In the genomic region with DNA sequence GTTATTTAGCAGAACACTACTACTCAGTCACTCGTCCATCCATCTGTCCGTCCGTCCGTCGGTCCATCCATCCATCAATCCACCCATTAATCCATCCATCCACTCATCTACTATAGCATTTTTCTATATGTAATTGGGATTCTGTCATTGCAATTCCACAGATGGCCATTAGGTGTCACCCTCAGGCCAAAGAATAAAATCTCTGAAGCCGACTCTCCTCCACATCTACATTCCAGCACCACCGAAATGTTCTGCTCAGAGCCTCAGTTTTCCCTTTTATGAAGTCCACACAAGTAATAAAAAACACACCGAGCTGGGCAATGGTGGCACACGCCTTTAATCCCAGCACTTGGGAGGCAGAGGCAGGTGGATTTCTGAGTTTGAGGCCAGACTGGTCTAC, we compare ENCODE assay signal across 9 mouse cellular contexts. TPM values are rescaled to one million over a fixed set of nuclear protein-coding genes. Genes with fewer than 3 reads are reported as not detected.
DNase-seq lines count a peak whose midpoint lies in the region; ATAC-seq and TF ChIP-seq lines count a peak whose summit lies in the region.
"Had no signal": no experiment of that assay in that cellular context is flagged by ENCODE, and none has a peak within 500 bp of the region (broad histone marks: within the 10 kb centered on the region; RNA-seq: fewer than 3 reads in every experiment).

No protein-coding gene starts in this region.

- peak overlapping the region; percentile 73 for H3K9ac ChIP-seq in heart, embryonic 13.5 days
- H3K9ac ChIP-seq in lung, postnatal 0 days (replicated peaks; ENCODE audit: low read depth): no peak overlapping the region
- H3K9ac ChIP-seq: hindbrain, embryonic 15.5 days had no signal

- H3K27ac ChIP-seq in left cerebral cortex, adult 2 months: no peak overlapping the region
- H3K27ac ChIP-seq in heart, embryonic 13.5 days (replicated peaks): peak overlapping the region; percentile 96
- H3K27ac ChIP-seq in lung, postnatal 0 days (ENCODE audit: low read length): no peak overlapping the region
- H3K27ac ChIP-seq: hindbrain, embryonic 15.5 days had no signal

- peaks cover 71% of the 10 kb centered on the region for H3K4me1 ChIP-seq in heart, embryonic 13.5 days
- H3K4me1 ChIP-seq in lung, postnatal 0 days (ENCODE audit: insufficient read depth, low read depth, low read length): no peaks in the 10 kb centered on the region

- no peaks in the 10 kb centered on the region for H3K9me3 ChIP-seq in heart, embryonic 13.5 days
- H3K9me3 ChIP-seq in lung, postnatal 0 days (ENCODE audit: low read length): no peaks in the 10 kb centered on the region
- H3K9me3 ChIP-seq: hindbrain, embryonic 15.5 days had no signal

- peaks cover 44% of the 10 kb centered on the region for H3K27me3 ChIP-seq in heart, embryonic 13.5 days (replicated peaks)
- H3K27me3 ChIP-seq in lung, postnatal 0 days (replicated peaks; ENCODE audit: insufficient read depth, low read length): peaks cover 9% of the 10 kb centered on the region; the same call in 1 of the 2 replicates

- DNase-seq in adrenal gland, adult 2 months: peak; percentile 42
- DNase-seq in adrenal gland, postnatal 4 days (ENCODE audit: low spot score in 2 of 2): no peak
- DNase-seq in left cerebral cortex, adult 2 months (ENCODE audit: extremely low spot score in 1 of 2, low spot score in 2 of 2): peak; percentile 63 to 70
- no peak for DNase-seq in left cerebral cortex, adult 8-10 months (ENCODE audit: low spot score in 2 of 2)
- peak; percentile 25 to 40 for DNase-seq in adrenal gland, postnatal 36 days
- DNase-seq in lung, postnatal 0 days (ENCODE audit: low spot score): peak; percentile 79
- DNase-seq in testis, postnatal 10 days (ENCODE audit: low spot score): peak; percentile 71

- WGBS in heart, embryonic 13.5 days: 4% methylated on average over 9 of the region's 9 CpGs
- under 1% methylated on average over 9 of the region's 9 CpGs for WGBS in lung, postnatal 0 days

- H3K4me3 ChIP-seq in left cerebral cortex, adult 2 months: no peak overlapping the region
- no peak overlapping the region for H3K4me3 ChIP-seq in heart, embryonic 13.5 days
- H3K4me3 ChIP-seq in lung, postnatal 0 days (ENCODE audit: low read depth, low read length): no peak overlapping the region
- H3K4me3 ChIP-seq: hindbrain, embryonic 15.5 days had no signal

- H3K36me3 ChIP-seq in heart, embryonic 13.5 days: no peaks in the 10 kb centered on the region
- H3K36me3 ChIP-seq in lung, postnatal 0 days (ENCODE audit: insufficient read depth, low read length): no peaks in the 10 kb centered on the region
- H3K36me3 ChIP-seq: hindbrain, embryonic 15.5 days had no signal

- TF ChIP-seq CTCF in left cerebral cortex, adult 2 months (IDR thresholded peaks at IDR 0.05): peak; percentile 85
- TF ChIP-seq CTCF in lung, postnatal 0 days (IDR thresholded peaks at IDR 0.05): peak; percentile 88

- peak overlapping the region; percentile 75 for H3K4me2 ChIP-seq in heart, embryonic 13.5 days
- H3K4me2 ChIP-seq in lung, postnatal 0 days (replicated peaks; ENCODE audit: low read depth, low read length): no peak overlapping the region
- H3K4me2 ChIP-seq: hindbrain, embryonic 15.5 days had no signal

- intact Hi-C loops in left cerebral cortex, adult 2 months (cut with DNase I): loop anchor here (2.0 to 5.0 kb wide), 4 partner anchors 19 to 254 kb away; a partner anchor contains a TSS

- TF ChIP-seq EP300 in lung, postnatal 0 days (IDR thresholded peaks at IDR 0.05): no peak

- no peak for ATAC-seq in heart, embryonic 13.5 days (ENCODE audit: extremely low read depth, insufficient number of reproducible peaks, low FRiP score, low TSS enrichment)
- no peak for ATAC-seq in lung, postnatal 0 days

RNA-seq across cellular contexts. Expression of a gene that starts 3.6 kb away (rescaled TPM):
- total RNA-seq in adrenal gland, adult 2 months (2021): not detected
- not detected in 2 replicates for polyA plus RNA-seq in adrenal gland, adult 2 months (2012; rRNA removed)
- under 1 TPM in 1 of 2 experiments, not detected in 1; 0.20 TPM for total RNA-seq in adrenal gland, postnatal 4 days (2021)
- total RNA-seq in left cerebral cortex, adult 2 months (2021): under 1 TPM in 1 of 2 experiments, not detected in 1; 0.42 TPM
- total RNA-seq in left cerebral cortex, adult 8-10 months (2022): under 1 TPM in 1 of 4 experiments, not detected in 3; 0.18 TPM
- not detected for total RNA-seq in adrenal gland, postnatal 36 days (2021)
- polyA plus RNA-seq in heart, embryonic 13.5 days (2015; fragmentation: Nextera tagmentation; extraction: Ambion mirVana): 5.2 and 6.1 TPM in 2 replicates
- polyA plus RNA-seq in lung, postnatal 0 days (2015; fragmentation: Nextera tagmentation; extraction: Ambion mirVana): 0.80 and 0.92 TPM in 2 replicates
- polyA plus RNA-seq: hindbrain, embryonic 15.5 days had no signal

RNA-seq across cellular contexts. Expression of a gene that starts 14.6 kb away (rescaled TPM):
- not detected for total RNA-seq in adrenal gland, adult 2 months (2021)
- 0.12 TPM in 1 of 2 replicates, not detected in the other for polyA plus RNA-seq in adrenal gland, adult 2 months (2012; rRNA removed)
- not detected for total RNA-seq in adrenal gland, postnatal 4 days (2021)
- total RNA-seq in left cerebral cortex, adult 2 months (2021): not detected
- total RNA-seq in left cerebral cortex, adult 8-10 months (2022): not detected
- not detected for total RNA-seq in adrenal gland, postnatal 36 days (2021)
- 0.27 TPM in 1 of 2 replicates, not detected in the other for polyA plus RNA-seq in heart, embryonic 13.5 days (2015; fragmentation: Nextera tagmentation; extraction: Ambion mirVana)
- polyA plus RNA-seq in lung, postnatal 0 days (2015; fragmentation: Nextera tagmentation; extraction: Ambion mirVana): 0.16 and 0.25 TPM in 2 replicates

RNA-seq across cellular contexts. Expression of a gene that starts 15.4 kb away (rescaled TPM):
- total RNA-seq in adrenal gland, adult 2 months (2021): 10 to 100 TPM; 74.6 to 76.7 TPM
- polyA plus RNA-seq in adrenal gland, adult 2 months (2012; rRNA removed): 100 and 127 TPM in 2 replicates
- total RNA-seq in adrenal gland, postnatal 4 days (2021): 10 to 100 TPM; 53.4 to 63.6 TPM
- 10 to 100 TPM; 74.6 to 89.4 TPM for total RNA-seq in left cerebral cortex, adult 2 months (2021)
- total RNA-seq in left cerebral cortex, adult 8-10 months (2022): 10 to 100 TPM; 65.1 to 70.9 (median 68.9) TPM
- 10 to 100 TPM; 77.1 to 78.2 TPM for total RNA-seq in adrenal gland, postnatal 36 days (2021)
- 41.5 and 42.4 TPM in 2 replicates for polyA plus RNA-seq in heart, embryonic 13.5 days (2015; fragmentation: Nextera tagmentation; extraction: Ambion mirVana)
- polyA plus RNA-seq in lung, postnatal 0 days (2015; fragmentation: Nextera tagmentation; extraction: Ambion mirVana): 48.9 and 50.2 TPM in 2 replicates

RNA-seq across cellular contexts. Expression of a gene that starts 21.8 kb away (rescaled TPM):
- 1,000 to 10,000 TPM; 1,393 to 1,508 TPM for total RNA-seq in adrenal gland, adult 2 months (2021)
- polyA plus RNA-seq in adrenal gland, adult 2 months (2012; rRNA removed): 1,342 and 1,424 TPM in 2 replicates
- total RNA-seq in adrenal gland, postnatal 4 days (2021): 1,000 to 10,000 TPM; 1,728 to 1,734 TPM
- total RNA-seq in left cerebral cortex, adult 2 months (2021): 100 to 1,000 TPM; 884 to 901 TPM
- 100 to 1,000 TPM; 928 to 998 (median 954) TPM for total RNA-seq in left cerebral cortex, adult 8-10 months (2022)
- 1,000 to 10,000 TPM; 1,540 to 1,602 TPM for total RNA-seq in adrenal gland, postnatal 36 days (2021)
- 393 and 411 TPM in 2 replicates for polyA plus RNA-seq in heart, embryonic 13.5 days (2015; fragmentation: Nextera tagmentation; extraction: Ambion mirVana)
- 509 and 537 TPM in 2 replicates for polyA plus RNA-seq in lung, postnatal 0 days (2015; fragmentation: Nextera tagmentation; extraction: Ambion mirVana)

RNA-seq across cellular contexts. Expression of a gene that starts 30.5 kb away (rescaled TPM):
- 10 to 100 TPM; 27.3 to 29.8 TPM for total RNA-seq in adrenal gland, adult 2 months (2021)
- 41.4 and 48.6 TPM in 2 replicates for polyA plus RNA-seq in adrenal gland, adult 2 months (2012; rRNA removed)
- total RNA-seq in adrenal gland, postnatal 4 days (2021): 10 to 100 TPM; 34.0 to 34.4 TPM
- 10 to 100 TPM; 26.7 to 32.0 TPM for total RNA-seq in left cerebral cortex, adult 2 months (2021)
- 10 to 100 TPM; 22.0 to 30.4 (median 27.9) TPM for total RNA-seq in left cerebral cortex, adult 8-10 months (2022)
- total RNA-seq in adrenal gland, postnatal 36 days (2021): 10 to 100 TPM; 26.7 to 28.2 TPM
- polyA plus RNA-seq in heart, embryonic 13.5 days (2015; fragmentation: Nextera tagmentation; extraction: Ambion mirVana): 35.7 and 40.3 TPM in 2 replicates
- polyA plus RNA-seq in lung, postnatal 0 days (2015; fragmentation: Nextera tagmentation; extraction: Ambion mirVana): 27.9 TPM in 2 replicates

Comparison
In these comparisons a context has a peak if more than half of its experiments do, and no peak if none do; other contexts are left out.
1. DNase-seq: peak in adrenal gland, adult 2 months (single experiment), left cerebral cortex, adult 2 months (2 of 2), adrenal gland, postnatal 36 days (2 of 2), lung, postnatal 0 days (single experiment) and testis, postnatal 10 days (single experiment); none in adrenal gland, postnatal 4 days (0 of 2) and left cerebral cortex, adult 8-10 months (0 of 2).